Mouse (Mus musculus): Measurements from ENCODE around the gene Greb1. TPM values are rescaled to one million over a fixed set of nuclear protein-coding genes. Genes with fewer than 3 reads are reported as not detected.

Greb1 gene
- polyA plus RNA-seq, 1 experiment from 2014 or later = 2.5 TPM

DNA sequence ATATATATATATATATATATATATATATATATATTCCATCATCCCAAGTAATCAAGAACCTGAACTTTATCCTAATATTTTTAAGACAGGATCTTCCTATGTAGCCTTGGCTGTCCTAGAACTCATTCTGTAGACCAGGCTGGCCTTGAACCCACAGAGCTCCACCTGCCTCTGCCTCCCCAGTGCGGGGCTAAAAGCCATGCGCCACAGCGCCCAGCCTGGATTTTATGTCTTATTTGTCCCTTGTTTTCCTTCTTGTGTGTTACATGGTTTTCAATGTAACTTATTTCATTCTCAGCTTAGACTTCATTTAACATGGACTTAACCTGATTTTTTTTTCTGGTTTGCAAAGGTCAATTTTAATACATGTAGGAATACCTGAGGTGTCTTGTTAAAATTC is 39.2 kb downstream of the Greb1 start:
- DNase-seq (no peak), ATAC-seq (ENCODE audit: low FRiP score, low TSS enrichment) (no peak)
- H3K4me2 ChIP-seq (ENCODE audit: low read length) = no peak overlapping the region
- H3K9ac ChIP-seq (replicated peaks; ENCODE audit: low read length) = no peak overlapping the region
- H3K4me3 ChIP-seq (replicated peaks; ENCODE audit: low read depth, low read length) = no peak overlapping the region
- no peak overlapping the region for H3K27ac ChIP-seq (replicated peaks; ENCODE audit: low read depth, low read length)
- no peaks in the 10 kb centered on the region for H3K9me3 ChIP-seq (ENCODE audit: control insufficient read depth, low read length)
- H3K27me3 ChIP-seq (ENCODE audit: control insufficient read depth, insufficient read depth, low read length) = no peaks in the 10 kb centered on the region
- H3K36me3 ChIP-seq (ENCODE audit: control insufficient read depth, insufficient read depth, low read length) = no peaks in the 10 kb centered on the region
- no peaks in the 10 kb centered on the region for H3K4me1 ChIP-seq (ENCODE audit: control insufficient read depth, insufficient read depth, low read length)
- 97% methylated on average over 3 of the region's 3 CpGs for WGBS

DNA sequence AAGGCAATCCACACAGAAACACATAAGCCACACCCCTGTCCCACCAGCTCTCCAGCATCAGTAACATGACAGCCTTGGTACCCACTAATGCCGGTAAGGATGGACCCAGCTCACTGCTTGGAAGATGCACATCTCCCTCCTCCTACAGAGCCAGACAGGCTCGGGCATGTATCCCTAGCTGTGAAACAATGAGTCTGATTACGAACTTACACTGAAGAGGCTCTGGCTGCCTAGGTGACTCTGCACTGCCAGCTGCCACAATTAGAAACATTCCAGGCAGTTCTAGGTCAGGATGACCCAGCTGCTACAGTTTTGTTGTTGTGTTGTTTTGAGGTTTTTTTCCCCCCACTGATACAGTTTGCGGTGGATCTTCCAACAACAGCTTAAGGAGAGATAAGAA is 40.4 kb downstream of the Greb1 start:
- ATAC-seq (ENCODE audit: low FRiP score, low TSS enrichment) = no peak
- no peaks in the 10 kb centered on the region for H3K9me3 ChIP-seq (ENCODE audit: control insufficient read depth, low read length)
- H3K9ac ChIP-seq (replicated peaks; ENCODE audit: low read length) = no peak overlapping the region
- no peak overlapping the region for H3K4me3 ChIP-seq (replicated peaks; ENCODE audit: low read depth, low read length)
- H3K27ac ChIP-seq (replicated peaks; ENCODE audit: low read depth, low read length) = no peak overlapping the region
- H3K4me2 ChIP-seq (ENCODE audit: low read length) = no peak overlapping the region
- WGBS = 72% methylated on average over 4 of the region's 4 CpGs
- H3K4me1 ChIP-seq (ENCODE audit: control insufficient read depth, insufficient read depth, low read length) = no peaks in the 10 kb centered on the region
- DNase-seq = no peak
- no peaks in the 10 kb centered on the region for H3K27me3 ChIP-seq (ENCODE audit: control insufficient read depth, insufficient read depth, low read length)
- no peaks in the 10 kb centered on the region for H3K36me3 ChIP-seq (ENCODE audit: control insufficient read depth, insufficient read depth, low read length)

DNA sequence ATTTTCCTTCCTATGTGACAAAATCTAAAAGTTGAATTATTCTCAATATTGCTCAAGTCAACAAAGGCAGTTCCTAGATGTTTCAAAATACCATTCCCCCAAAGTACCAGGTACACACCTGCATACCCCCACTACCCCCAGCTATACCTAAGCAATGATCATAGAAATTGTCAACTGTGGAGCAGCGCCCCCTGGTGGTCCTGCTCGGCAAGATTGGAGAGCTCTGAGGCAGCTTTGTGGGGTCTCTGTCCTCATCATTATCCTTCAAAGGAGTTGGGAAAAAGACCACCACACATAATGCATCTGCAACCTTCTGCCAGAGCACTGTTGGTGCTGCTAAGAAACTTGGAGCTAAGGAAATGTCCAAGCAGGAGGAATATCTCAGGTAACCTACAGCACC is 46.4 kb downstream of the Greb1 start:
- Histone ChIP-seq H3K9ac (replicated peaks; ENCODE audit: low read length) (no peak overlapping the region), H3K36me3 (ENCODE audit: control insufficient read depth, insufficient read depth, low read length) (no peaks in the 10 kb centered on the region), H3K27ac (replicated peaks; ENCODE audit: low read depth, low read length) (no peak overlapping the region), H3K4me1 (ENCODE audit: control insufficient read depth, insufficient read depth, low read length) (no peaks in the 10 kb centered on the region), H3K4me3 (replicated peaks; ENCODE audit: low read depth, low read length) (no peak overlapping the region), H3K9me3 (ENCODE audit: control insufficient read depth, low read length) (no peaks in the 10 kb centered on the region), H3K4me2 (ENCODE audit: low read length) (no peak overlapping the region), H3K27me3 (ENCODE audit: control insufficient read depth, insufficient read depth, low read length) (no peaks in the 10 kb centered on the region)
- WGBS = 2% methylated on average over 2 of the region's 2 CpGs
- DNase-seq (peak; percentile 77), ATAC-seq (ENCODE audit: low FRiP score, low TSS enrichment) (no peak)

DNA sequence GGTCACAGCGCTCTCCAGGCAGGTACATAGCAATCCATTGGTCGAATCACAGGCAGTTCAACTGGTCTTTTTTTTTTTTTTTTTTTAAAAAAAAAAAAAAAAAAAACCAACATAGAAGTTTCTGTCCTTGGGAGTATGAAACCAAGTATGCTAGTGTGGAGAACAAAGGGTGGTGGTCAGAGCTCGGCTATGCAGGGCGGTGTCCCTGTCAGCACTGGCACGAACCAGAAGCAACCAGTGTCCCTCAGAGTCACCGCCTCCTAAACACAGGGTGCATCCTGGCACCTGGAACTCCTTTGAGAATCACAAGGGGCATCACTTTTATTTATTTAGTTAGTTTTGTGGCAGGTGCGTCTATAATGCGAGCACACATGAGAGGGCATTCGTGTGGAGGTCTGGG is 47.1 kb downstream of the Greb1 start:
- no peaks in the 10 kb centered on the region for H3K27me3 ChIP-seq (ENCODE audit: control insufficient read depth, insufficient read depth, low read length)
- no peak overlapping the region for H3K27ac ChIP-seq (replicated peaks; ENCODE audit: low read depth, low read length)
- H3K9ac ChIP-seq (replicated peaks; ENCODE audit: low read length) = no peak overlapping the region
- H3K4me1 ChIP-seq (ENCODE audit: control insufficient read depth, insufficient read depth, low read length) = no peaks in the 10 kb centered on the region
- no peaks in the 10 kb centered on the region for H3K36me3 ChIP-seq (ENCODE audit: control insufficient read depth, insufficient read depth, low read length)
- WGBS = 73% methylated on average over 9 of the region's 9 CpGs
- H3K4me2 ChIP-seq (ENCODE audit: low read length) = no peak overlapping the region
- no peak for ATAC-seq (ENCODE audit: low FRiP score, low TSS enrichment)
- H3K9me3 ChIP-seq (ENCODE audit: control insufficient read depth, low read length) = no peaks in the 10 kb centered on the region
- no peak for DNase-seq
- H3K4me3 ChIP-seq (replicated peaks; ENCODE audit: low read depth, low read length) = no peak overlapping the region

DNA sequence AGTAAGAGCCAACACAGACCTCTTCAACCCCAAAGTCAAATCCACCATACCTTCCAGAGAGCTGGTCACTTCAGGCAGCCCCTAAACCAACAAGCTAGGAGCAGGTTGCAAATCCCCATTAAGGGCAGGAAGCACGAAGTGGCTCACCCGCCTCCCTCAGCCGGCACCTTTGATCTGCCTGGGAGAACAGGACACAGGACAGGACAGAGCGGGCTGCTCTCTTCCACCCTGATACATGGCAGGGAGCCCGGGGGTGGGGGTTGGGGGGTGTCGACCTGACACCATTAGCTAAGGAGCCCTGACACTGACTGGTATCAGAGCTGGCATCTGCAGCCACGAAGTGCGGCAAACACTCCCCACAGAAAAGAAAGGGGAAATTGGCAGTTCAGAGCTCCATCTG is 47.6 kb downstream of the Greb1 start:
- Histone ChIP-seq H3K4me3 (replicated peaks; ENCODE audit: low read depth, low read length) (no peak overlapping the region), H3K27ac (replicated peaks; ENCODE audit: low read depth, low read length) (no peak overlapping the region), H3K9me3 (ENCODE audit: control insufficient read depth, low read length) (no peaks in the 10 kb centered on the region), H3K4me2 (ENCODE audit: low read length) (no peak overlapping the region), H3K36me3 (ENCODE audit: control insufficient read depth, insufficient read depth, low read length) (no peaks in the 10 kb centered on the region), H3K27me3 (ENCODE audit: control insufficient read depth, insufficient read depth, low read length) (no peaks in the 10 kb centered on the region), H3K4me1 (ENCODE audit: control insufficient read depth, insufficient read depth, low read length) (no peaks in the 10 kb centered on the region), H3K9ac (replicated peaks; ENCODE audit: low read length) (no peak overlapping the region)
- ATAC-seq (ENCODE audit: low FRiP score, low TSS enrichment) (no peak; the same call in 1 of the 2 replicates), DNase-seq (peak; percentile 29)
- 16% methylated on average over 8 of the region's 8 CpGs for WGBS

DNA sequence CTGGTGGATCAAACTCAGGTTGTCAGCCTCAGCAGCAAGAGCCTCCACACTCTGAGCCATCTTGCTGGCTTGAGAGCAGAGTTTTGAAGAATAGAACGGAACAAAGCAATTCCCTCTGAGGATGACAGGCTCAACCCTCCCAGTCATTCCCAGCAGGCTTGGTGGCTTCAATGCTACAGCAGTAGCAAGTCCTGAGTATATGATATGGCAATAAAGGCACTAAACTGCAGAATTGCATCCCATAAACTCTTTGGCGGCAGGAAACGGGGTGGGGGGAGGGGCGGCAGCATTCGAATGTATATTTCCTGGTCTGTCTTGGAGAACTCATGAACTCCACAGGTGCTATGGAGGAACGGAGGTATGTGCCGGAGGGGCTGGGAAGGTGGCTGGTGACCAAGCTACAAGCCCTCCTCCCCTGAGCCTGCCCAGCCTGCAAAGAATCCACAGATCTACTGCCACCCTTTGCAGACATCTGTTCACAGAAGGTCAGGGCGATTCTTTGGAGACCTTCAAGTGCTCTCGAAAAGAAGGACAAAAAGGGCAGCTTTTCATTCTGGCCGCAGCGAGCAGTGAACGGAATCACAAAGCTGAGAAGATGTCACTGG is 48.3 kb downstream of the Greb1 start:
- H3K4me2 ChIP-seq (ENCODE audit: low read length) = no peak overlapping the region
- no peaks in the 10 kb centered on the region for H3K36me3 ChIP-seq (ENCODE audit: control insufficient read depth, insufficient read depth, low read length)
- H3K4me1 ChIP-seq (ENCODE audit: control insufficient read depth, insufficient read depth, low read length) = no peaks in the 10 kb centered on the region
- no peak overlapping the region for H3K9ac ChIP-seq (replicated peaks; ENCODE audit: low read length)
- ATAC-seq (ENCODE audit: low FRiP score, low TSS enrichment) (no peak), DNase-seq (no peak)
- H3K27me3 ChIP-seq (ENCODE audit: control insufficient read depth, insufficient read depth, low read length) = no peaks in the 10 kb centered on the region
- H3K9me3 ChIP-seq (ENCODE audit: control insufficient read depth, low read length) = no peaks in the 10 kb centered on the region
- WGBS = 48% methylated on average over 12 of the region's 12 CpGs
- no peak overlapping the region for H3K4me3 ChIP-seq (replicated peaks; ENCODE audit: low read depth, low read length)
- H3K27ac ChIP-seq (replicated peaks; ENCODE audit: low read depth, low read length) = no peak overlapping the region

DNA sequence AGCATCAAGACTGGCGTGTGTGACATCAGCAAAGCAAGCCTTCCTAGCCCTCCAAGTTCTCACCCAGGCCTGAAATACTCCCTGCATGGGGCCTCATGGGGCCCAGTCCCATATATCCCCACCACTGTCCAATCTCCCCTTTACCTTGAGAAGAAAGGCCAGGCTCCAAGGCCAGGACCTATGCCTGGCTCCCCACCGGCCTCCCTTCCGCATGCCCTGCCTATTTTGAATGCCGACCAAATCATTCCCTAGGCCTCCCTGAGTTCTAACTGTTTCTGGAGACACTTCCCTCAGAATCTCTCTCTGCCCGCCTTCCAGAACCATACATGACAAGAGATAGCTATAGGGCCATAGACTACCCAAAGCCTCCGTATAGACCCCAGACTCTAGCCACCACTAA is 49.1 kb downstream of the Greb1 start:
- Histone ChIP-seq H3K27me3 (ENCODE audit: control insufficient read depth, insufficient read depth, low read length) (no peaks in the 10 kb centered on the region), H3K4me1 (ENCODE audit: control insufficient read depth, insufficient read depth, low read length) (no peaks in the 10 kb centered on the region), H3K9me3 (ENCODE audit: control insufficient read depth, low read length) (no peaks in the 10 kb centered on the region), H3K9ac (replicated peaks; ENCODE audit: low read length) (no peak overlapping the region), H3K4me2 (ENCODE audit: low read length) (no peak overlapping the region), H3K4me3 (replicated peaks; ENCODE audit: low read depth, low read length) (no peak overlapping the region), H3K36me3 (ENCODE audit: control insufficient read depth, insufficient read depth, low read length) (no peaks in the 10 kb centered on the region), H3K27ac (replicated peaks; ENCODE audit: low read depth, low read length) (no peak overlapping the region)
- ATAC-seq (ENCODE audit: low FRiP score, low TSS enrichment) = no peak
- DNase-seq = no peak
- WGBS = 93% methylated on average over 6 of the region's 6 CpGs

DNA sequence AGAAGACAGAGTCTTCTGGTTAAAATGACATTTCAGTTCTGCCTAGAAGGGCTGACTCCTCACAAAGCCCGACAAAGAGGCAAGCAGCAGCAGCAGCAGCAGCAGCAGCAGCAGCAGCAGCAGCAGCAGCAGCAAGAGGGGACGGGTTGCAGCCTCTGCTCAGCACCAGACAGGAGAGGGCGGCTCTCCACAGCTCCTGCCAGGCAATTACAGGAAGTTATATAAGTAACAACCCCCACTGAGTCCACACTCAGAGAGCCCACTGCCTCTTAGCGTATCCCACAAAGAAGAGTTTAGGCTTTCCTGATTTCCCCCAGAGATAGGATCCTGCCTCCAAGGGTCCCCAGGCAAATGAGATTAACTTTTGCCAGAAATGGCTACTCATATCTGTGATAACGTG is 60.6 kb downstream of the Greb1 start:
- Histone ChIP-seq H3K9me3 (ENCODE audit: control insufficient read depth, low read length) (no peaks in the 10 kb centered on the region), H3K9ac (replicated peaks; ENCODE audit: low read length) (0 out of 2 replicates have a peak overlapping the region, but pooled peaks have one; percentile 0), H3K36me3 (ENCODE audit: control insufficient read depth, insufficient read depth, low read length) (no peaks in the 10 kb centered on the region), H3K27ac (replicated peaks; ENCODE audit: low read depth, low read length) (no peak overlapping the region), H3K4me3 (replicated peaks; ENCODE audit: low read depth, low read length) (no peak overlapping the region), H3K4me2 (ENCODE audit: low read length) (no peak overlapping the region), H3K4me1 (ENCODE audit: control insufficient read depth, insufficient read depth, low read length) (0 out of 2 replicates have a peak, but pooled peaks cover 5% of the 10 kb centered on the region), H3K27me3 (ENCODE audit: control insufficient read depth, insufficient read depth, low read length) (no peaks in the 10 kb centered on the region)
- 14% methylated on average over 5 of the region's 5 CpGs for WGBS
- ATAC-seq (ENCODE audit: low FRiP score, low TSS enrichment) = no peak; the same call in 1 of the 2 replicates
- DNase-seq = peak; percentile 35

DNA sequence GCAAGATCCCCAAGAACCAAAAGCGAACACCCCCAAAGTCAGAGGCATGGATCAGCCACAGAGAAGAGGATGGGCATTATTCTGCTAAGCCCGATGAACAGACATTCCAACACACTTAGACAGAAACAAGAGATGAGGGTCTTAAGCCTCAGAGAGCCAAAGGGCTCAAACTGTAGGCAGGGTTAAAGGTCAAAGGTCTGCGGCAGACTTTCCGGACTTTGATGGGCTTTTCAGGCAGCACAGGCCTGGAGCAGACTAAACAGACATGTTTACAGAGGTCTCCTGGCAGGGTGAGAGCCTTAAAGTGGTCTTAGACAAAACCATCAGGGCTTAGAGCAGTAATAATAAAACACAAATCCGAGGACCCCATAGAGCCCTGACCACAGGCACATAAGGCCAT is 63.4 kb downstream of the Greb1 start:
- WGBS = 23% methylated on average over 5 of the region's 5 CpGs
- DNase-seq (no peak), ATAC-seq (ENCODE audit: low FRiP score, low TSS enrichment) (no peak)
- no peak overlapping the region for H3K27ac ChIP-seq (replicated peaks; ENCODE audit: low read depth, low read length)
- H3K4me3 ChIP-seq (replicated peaks; ENCODE audit: low read depth, low read length) = no peak overlapping the region
- no peak overlapping the region for H3K9ac ChIP-seq (replicated peaks; ENCODE audit: low read length)
- no peaks in the 10 kb centered on the region for H3K36me3 ChIP-seq (ENCODE audit: control insufficient read depth, insufficient read depth, low read length)
- no peaks in the 10 kb centered on the region for H3K27me3 ChIP-seq (ENCODE audit: control insufficient read depth, insufficient read depth, low read length)
- H3K4me1 ChIP-seq (ENCODE audit: control insufficient read depth, insufficient read depth, low read length) = 0 out of 2 replicates have a peak, but pooled peaks cover 5% of the 10 kb centered on the region
- H3K4me2 ChIP-seq (ENCODE audit: low read length) = no peak overlapping the region
- no peaks in the 10 kb centered on the region for H3K9me3 ChIP-seq (ENCODE audit: control insufficient read depth, low read length)
